10 mouse cellular contexts compared by ENCODE assay signal in genomic region chr13:113797378-113797777, GRCm38 (mm10).
"Had no signal": no experiment of that assay in that cellular context is flagged by ENCODE, and none has a peak within 500 bp of the region (broad histone marks: within the 10 kb centered on the region; RNA-seq: fewer than 3 reads in every experiment).

No protein-coding gene starts in this region.

- H3K4me2 ChIP-seq: liver, embryonic 15.5 days; lung, embryonic 14.5 days had no signal

- H3K9me3 ChIP-seq: liver, embryonic 15.5 days had no signal

- H3K27me3 ChIP-seq: liver, embryonic 15.5 days had no signal

- H3K9ac ChIP-seq: liver, embryonic 15.5 days; lung, embryonic 14.5 days had no signal

- H3K27ac ChIP-seq: kidney, postnatal 0 days; liver, embryonic 15.5 days; stomach, postnatal 0 days had no signal

- H3K4me3 ChIP-seq: liver, embryonic 15.5 days had no signal

- DNase-seq: kidney, adult 11 months; kidney, adult 9 months; kidney, postnatal 36 days; lung, embryonic 14.5 days; lung, postnatal 36 days; midbrain, embryonic 14.5 days; thymus, postnatal 4 days had no signal

- H3K36me3 ChIP-seq: liver, embryonic 15.5 days had no signal
